Mouse (Mus musculus) forebrain, embryonic 10.5 days (tissue): ENCODE measurements around the gene Krtap5-2. TPM values are rescaled to one million over a fixed set of nuclear protein-coding genes. Genes with fewer than 3 reads are reported as not detected.

Experiments used
- polyA plus RNA-seq: library from polyadenylated mRNA; unstranded; fragments of >200 nt; fragmentation: Nextera tagmentation; extraction: Ambion mirVana; gene quantifications from 2 replicates; pipeline ENCODE4 v1.2.1, GENCODE M21; 2016

Krtap5-2 gene
- polyA plus RNA-seq, 1 experiment from 2014 or later: not detected

Other genes starting within 250 kb of the Krtap5-2 start
- 6.0 and 6.7 TPM in 2 replicates for gene Brsk2, start 226.3 kb downstream of the Krtap5-2 start, polyA plus RNA-seq
- gene Mob2, start 114.9 kb downstream of the Krtap5-2 start, polyA plus RNA-seq: 60.9 and 65.7 TPM in 2 replicates
- gene Dusp8, start 80.2 kb downstream of the Krtap5-2 start, polyA plus RNA-seq: 3.6 and 7.3 TPM in 2 replicates
- 0.38 TPM in 1 of 2 replicates, not detected in the other for gene Gm45618, start 55.3 kb downstream of the Krtap5-2 start, polyA plus RNA-seq
- not detected in 2 replicates for gene Gm39115, start 40.0 kb downstream of the Krtap5-2 start, polyA plus RNA-seq
- not detected in 2 replicates for gene Gm45337, start 31.4 kb downstream of the Krtap5-2 start, polyA plus RNA-seq
- gene Gm29735, start 18.9 kb downstream of the Krtap5-2 start, polyA plus RNA-seq: not detected in 2 replicates
- gene Gm4553, start 10.3 kb downstream of the Krtap5-2 start, polyA plus RNA-seq: not detected in 2 replicates
- not detected in 2 replicates for gene Gm10153, start 14.4 kb upstream of the Krtap5-2 start, polyA plus RNA-seq
- gene Krtap5-3, start 25.4 kb upstream of the Krtap5-2 start, polyA plus RNA-seq: not detected in 2 replicates
- gene Gm7579, start 35.9 kb upstream of the Krtap5-2 start, polyA plus RNA-seq: not detected in 2 replicates
- gene Krtap5-5, start 54.0 kb upstream of the Krtap5-2 start, polyA plus RNA-seq: not detected in 2 replicates
- gene Gm40460, start 65.1 kb upstream of the Krtap5-2 start, polyA plus RNA-seq: not detected in 2 replicates
- not detected in 2 replicates for gene Gm2431, start 82.3 kb upstream of the Krtap5-2 start, polyA plus RNA-seq
- not detected in 2 replicates for gene Gm4559, start 98.4 kb upstream of the Krtap5-2 start, polyA plus RNA-seq
- gene Krtap5-1, start 121.1 kb upstream of the Krtap5-2 start, polyA plus RNA-seq: not detected in 2 replicates
- not detected in 2 replicates for gene Krtap5-4, start 127.5 kb upstream of the Krtap5-2 start, polyA plus RNA-seq
- 0.51 and 1.00 TPM in 2 replicates for gene Ifitm10, start 197.7 kb upstream of the Krtap5-2 start, polyA plus RNA-seq
- gene Gm49369, start 206.7 kb upstream of the Krtap5-2 start, polyA plus RNA-seq: not detected in 2 replicates
- 135 and 142 TPM in 2 replicates for gene Ctsd, start 212.0 kb upstream of the Krtap5-2 start, polyA plus RNA-seq